Mouse (Mus musculus) ovary, adult 18-20 months (tissue): ENCODE data around the gene Susd5.
"Not testable (repeated sequence)": the region's sequence is repeated elsewhere in the genome, so short reads cannot be mapped to it uniquely, and the experiment has no call there.

Experiments used
- DNase-seq: peaks from one replicate; pipeline ENCODE4 v3.0.0; 2022; ENCODE audit warnings: low spot score, mixed read lengths

Susd5 gene

DNA sequence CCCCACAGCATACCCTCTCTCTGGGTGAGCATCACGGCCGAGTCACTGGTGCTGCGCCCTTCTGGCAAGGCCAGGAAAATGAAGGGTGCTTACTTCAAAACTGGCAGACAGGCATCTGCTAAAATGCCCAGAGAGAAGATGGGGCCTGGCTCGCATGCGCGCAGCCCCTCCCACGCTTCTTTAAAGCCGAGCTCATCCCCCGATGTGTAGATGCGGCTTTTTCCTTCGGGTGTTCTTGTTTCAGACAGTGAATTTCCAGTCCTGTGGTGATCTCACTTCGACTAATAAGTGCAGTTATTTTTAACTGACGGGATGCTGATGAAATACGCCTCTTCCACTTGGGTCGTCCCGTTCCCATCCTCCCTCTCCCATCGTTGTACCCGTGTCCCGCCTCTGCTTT is 16.7 kb downstream of the Susd5 start:
- no peak for DNase-seq

DNA sequence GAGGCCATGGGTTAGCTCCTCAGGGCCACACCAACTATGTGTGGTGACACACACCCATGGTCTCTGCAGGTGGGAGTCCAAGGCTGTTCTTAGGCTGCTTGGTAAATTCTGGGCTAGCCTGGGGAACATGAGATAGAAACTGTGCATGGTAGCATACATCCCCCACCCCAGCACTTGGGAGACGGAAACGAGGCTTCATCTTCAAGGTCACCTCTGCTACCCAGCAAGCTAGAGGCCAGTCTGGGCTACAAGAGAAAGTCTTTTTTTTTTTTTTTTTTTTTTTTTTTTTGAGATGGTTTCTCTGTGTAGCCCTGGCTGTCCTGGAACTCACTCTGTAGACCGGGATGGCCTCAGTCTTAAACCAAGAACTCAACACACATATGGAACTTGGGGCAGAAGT is 29.5 kb downstream of the Susd5 start:
- DNase-seq = no peak

DNA sequence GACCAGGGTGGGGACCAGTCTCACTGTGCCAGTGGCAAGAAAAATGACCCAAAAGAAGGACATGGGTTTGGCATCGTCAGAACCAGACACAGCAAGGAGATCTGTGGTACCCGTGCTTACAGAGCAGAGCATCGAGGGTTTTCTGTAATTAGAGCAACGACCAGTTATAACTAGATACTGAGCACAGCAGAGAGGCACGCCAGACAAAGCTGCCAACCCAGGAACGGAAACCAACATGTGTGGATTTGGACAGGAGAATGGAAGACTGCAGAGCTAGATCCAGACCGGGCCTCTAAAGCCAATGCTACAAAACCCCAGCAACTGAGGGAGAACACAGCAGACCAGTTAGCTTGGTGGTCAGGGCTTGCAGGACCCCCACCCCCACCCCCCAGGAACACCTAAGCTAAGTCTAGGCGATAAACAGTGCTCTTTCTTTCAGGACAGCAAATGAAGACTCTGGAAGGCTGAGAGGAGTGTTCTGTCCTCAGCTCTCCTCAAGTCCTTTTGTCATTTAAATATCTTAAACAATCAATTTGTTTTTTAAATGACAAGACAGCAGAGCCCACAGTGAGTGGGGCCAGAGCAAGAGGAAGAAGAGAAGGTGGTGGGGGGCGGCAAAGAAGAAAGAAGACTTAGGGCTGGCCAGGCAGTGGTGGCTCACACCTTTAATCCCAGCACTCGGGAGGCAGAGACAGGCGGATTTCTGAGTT is 30.3 kb downstream of the Susd5 start:
- DNase-seq = no peak

DNA sequence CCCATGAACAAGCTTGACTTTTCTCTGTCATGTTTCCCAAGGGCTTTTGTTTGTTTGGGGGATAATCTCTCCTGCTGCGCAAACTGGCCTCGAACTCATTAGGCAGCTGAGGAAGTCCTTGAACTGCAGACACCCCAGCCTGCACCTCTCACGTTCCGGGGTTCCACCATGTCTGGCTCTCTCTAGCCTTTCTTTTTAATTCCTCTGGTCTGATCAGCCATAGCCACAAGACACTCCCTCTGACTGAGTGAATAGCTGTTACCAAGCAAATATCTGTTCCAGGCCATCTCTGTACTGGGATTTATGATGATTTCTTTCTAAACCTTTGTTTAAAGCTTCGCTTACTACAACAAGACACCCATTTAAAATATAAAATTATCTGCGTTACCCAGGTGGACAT is 31.9 kb downstream of the Susd5 start:
- DNase-seq = not testable (repeated sequence)

DNA sequence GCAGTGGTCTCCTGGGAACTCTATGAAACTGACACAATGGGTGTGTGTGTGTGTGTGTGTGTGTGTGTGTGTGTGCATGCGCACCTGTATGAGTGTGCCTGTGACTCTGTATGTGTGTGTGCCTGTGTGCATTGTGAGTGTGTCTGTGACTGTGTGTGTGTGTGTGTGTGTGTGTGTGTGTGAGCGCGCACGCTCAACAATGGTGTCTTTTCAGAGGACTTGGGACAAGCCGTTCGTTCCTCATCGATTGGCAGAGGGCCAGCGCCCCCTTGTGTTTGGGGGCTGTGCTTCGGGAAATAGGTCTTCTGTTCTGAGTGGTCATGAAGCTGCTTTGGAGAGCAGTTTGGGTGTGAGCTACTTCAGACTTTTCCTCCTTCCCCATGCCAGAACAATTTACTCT is 35.2 kb downstream of the Susd5 start:
- DNase-seq = not testable (repeated sequence)

DNA sequence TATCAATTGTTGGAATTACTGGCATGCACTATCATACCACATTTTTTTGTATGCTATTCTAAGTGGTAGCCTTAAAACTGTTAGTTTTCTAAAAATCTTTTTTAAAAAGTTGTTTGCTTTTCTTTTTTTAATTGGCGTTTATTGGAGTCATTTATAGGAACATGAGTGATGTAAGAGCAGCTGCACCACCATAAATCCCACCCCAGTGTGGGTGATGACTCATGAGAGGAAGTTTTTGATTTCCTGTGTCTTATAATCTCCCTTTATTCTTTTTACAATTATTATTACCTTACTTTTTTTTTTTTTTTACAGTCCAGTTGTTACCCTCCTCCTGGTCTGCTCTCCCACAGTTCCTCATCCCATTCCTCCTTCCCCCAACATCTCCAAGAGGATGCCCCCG is 37.9 kb downstream of the Susd5 start:
- DNase-seq = no peak

DNA sequence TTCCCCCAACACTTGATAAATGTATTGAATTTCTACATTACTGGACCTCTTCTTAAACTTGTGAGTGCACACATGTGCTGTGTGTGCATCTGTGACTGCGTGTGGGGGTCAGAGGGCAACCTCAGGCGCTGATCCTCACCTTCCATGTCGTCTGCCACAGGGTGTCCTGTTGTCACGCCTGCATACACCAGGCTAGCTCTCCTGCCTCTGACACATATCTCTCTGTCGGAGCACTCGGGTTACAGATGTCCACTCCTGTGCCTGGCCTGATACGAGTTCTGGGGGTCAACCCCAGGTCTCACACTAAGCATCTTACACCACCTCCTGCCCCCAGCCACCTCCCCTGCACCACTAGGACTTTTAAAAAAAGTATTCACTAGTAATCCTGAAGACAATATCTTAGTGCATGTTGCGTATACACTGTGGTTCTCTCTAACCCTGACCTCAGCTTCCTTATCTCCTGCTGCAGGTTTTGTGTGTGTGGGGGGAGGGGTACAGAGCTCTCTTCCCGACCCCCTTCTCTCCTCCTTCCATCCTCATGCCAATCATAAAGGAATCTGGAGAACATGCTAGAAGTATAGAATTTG is 41.9 kb downstream of the Susd5 start:
- no peak for DNase-seq

DNA sequence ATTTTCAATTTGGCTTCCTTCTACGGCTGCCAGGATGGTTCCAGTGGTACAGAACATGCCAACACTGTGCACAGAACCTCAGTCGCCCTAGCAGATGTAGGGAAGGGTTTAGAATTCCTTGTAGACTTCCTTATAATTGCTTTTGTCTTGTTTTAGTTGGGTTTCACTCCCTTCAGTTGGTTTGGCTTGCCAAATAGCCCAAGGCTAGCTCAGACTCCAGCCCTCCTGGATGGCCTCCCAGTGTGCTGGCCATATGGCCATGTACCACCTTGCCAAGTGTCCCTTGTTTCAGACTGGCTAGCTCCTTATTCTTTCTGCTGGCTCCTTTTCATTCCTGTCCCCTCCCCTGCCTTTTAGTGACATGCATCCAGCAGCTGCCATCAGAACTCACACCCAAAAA is 53.3 kb downstream of the Susd5 start:
- no peak for DNase-seq

DNA sequence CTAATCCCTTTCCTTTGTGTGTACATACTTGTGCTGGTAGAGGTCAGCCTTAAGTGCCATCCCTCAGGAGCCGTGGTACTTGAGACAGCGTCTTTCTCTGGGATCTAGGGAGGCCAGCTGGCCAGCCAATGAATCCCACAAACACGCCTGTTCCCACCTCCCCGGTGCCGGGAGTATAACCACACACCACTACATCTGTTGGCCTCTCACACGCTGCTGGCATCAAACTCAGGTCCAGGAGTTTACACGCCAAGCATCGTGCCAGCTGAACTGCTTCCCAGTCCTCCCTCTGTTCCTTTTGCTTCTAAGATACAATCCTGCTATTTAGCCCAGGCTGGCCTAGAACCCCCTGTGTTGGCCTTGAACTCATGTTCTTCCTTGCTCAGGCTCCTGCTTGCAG is 54.2 kb downstream of the Susd5 start:
- DNase-seq = no peak

DNA sequence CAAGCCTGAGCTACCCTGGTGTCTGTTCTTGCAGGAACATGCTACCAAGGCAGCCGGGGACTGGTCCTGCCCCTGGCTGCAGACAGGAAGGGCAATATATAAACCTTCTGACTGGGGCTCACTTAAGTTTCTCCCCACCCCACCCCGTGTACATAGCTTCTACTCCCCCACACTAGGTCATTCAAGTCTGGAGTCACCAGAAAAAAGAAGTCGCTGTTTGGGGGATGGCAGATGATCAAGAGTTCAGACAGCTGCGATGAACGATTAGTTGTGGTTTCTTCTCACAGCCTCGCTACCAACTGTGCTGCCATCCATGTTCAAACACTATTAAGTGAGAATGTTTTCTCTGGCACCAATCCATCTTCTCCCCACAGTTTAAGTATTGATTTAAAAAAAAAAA is 55.3 kb downstream of the Susd5 start:
- no peak for DNase-seq

DNA sequence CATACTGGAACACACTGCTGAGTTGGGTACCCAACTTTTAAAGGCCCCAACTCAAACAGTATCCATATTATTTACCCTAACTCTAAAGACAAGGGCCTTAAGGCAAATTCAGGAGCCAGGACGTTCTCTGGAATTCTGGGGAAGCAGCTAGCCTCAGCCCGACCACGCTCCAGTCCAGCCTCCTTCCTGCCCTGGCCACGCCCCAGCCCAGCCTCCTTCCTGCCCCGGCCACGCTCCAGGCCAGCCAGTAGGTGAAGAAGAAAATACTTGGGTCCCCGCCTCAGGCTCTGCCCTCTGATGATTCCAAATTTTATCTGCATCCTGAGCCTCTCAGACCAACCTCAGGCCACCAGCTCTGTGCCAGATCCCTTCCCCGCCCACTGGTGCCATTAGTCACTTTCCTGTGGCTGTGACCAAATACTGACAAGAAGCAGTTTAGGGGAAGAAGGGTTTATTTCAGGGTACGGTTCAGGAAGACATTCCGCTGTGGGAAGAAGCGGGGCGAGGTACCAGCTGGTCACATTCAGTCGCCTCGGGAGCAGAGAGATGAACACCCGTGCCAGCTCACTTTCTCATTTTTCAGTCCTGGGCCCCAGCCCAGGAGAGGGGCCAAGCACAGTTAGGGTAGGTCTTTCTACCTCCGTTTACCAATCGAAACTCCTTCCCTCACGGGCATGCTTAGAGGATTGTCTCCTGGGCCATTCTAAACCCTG is 57.1 kb downstream of the Susd5 start:
- no peak for DNase-seq

DNA sequence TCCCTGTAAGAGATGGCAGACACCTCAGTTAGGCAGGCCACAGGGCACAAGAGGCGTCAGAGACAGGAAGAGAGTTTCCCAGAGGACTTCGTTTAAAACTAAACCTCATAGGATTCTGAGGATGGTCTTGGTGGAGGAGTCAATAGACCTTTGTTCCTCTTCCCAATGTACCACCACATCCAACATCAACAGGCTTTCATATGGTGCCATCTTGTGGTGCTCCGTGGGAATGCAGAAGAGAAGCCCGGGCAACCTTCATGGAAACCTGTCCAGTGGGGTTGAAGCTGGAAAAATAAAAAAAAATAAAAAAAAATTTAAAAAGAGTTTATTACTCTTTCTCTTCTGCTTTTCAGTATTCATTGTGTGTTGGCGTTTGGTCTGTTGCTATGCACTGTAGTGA is 59.7 kb downstream of the Susd5 start:
- not testable (repeated sequence) for DNase-seq

DNA sequence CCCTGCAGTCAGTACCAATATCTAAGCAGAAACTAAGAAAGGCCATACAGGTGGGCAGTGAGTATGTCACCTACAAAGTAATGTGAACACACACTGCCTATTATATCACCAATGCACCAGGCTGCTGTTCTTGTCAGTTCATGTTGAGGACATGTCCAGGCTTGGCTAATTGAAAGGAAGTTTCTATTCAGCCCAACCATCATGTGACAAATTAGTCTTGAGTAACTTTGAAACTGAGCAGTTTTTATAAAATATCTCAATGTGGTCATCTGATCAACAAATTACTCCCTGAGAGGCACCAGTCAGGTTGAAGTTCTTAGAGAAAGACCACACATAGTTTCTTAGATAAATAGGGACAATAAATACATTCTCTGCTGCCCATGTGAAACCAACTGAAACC is 65.9 kb downstream of the Susd5 start:
- not testable (repeated sequence) for DNase-seq

DNA sequence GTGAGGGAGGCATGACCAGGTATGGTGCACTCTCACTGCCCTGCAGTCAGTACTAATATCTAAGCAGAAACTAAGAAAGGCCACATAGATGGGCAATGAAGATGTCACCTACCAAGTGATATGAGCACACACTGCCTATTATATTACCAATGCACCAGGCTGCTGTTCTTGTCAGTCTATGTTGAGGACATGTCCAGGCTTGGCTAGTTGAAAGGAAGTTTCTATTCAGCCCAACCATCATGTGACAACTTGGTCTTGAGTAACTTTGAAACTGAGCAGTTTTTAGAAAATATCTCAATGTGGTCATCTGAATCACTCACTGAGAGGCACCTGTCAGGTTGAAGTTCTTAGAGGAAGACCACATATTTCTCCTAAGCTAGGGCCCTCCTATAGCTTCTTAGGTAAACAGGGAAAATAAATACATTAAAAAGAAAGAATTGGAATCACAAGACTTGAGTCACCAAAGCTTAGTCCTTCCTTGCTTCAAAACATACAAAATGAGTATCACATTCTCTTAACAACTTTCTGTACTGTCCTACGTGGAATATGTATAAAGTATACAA is 72.4 kb downstream of the Susd5 start:
- DNase-seq = not testable (repeated sequence)
